Mouse (Mus musculus) right cerebral cortex, postnatal 10 days (tissue): ENCODE measurements around the gene Map4k4.

Experiments
- DNase-seq, 2 experiments: peaks; one replicate each; pipeline ENCODE4 v3.0.0; 2021; ENCODE audit warnings: low spot score in 2 of 2

The Map4k4 gene

DNA sequence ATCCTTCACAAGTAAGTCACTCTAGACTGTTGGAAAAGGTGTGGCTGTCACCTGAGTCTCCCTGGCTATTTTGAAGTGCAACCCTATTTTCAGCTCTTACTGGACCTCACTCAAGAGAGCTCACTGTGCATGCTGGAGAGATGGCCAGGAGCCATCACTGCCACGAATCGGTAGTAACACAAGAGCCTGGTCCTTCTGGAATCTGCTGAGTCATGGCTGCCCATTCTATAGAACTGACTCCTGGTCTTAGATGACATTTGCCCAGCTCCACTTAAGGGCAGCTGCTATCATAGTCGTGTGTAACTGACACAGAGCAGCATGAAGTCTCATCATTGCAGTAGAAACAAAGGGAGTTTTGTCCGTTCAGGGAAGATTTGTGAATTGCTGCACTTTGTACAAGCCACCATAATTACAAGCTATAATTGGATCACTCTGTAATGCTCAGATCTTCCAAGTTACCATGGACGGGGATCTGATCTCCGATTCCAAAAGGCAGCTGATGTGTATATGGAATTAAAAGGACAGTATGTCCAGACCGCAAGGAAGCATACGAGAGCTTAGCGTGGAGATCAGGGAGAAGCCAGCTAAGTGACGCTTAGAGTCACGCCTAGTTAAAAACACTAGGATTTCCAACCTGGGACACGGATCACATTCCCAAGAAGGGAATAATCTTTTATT lies 133.2 kb downstream of the Map4k4 start:
- no peak for DNase-seq

DNA sequence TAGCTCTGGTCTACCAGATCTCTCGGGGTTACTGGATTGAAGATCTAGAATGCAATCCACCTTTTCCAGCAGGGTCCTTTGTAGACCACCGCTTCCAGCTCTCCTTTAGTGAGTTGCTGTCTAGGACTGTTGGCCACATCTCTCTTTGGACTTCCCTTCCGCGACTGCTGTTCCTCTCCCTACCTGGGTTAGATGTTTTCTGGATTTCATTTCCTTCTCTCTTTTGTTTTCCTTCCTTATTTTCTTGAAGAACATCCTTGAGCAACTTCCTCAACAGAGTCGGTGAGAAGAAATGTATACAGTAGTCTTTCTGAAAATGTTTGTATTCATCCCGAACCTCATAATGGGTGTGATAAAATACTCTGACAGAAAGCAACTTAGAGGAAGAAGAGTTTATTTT lies 137.1 kb downstream of the Map4k4 start:
- no peak for DNase-seq

DNA sequence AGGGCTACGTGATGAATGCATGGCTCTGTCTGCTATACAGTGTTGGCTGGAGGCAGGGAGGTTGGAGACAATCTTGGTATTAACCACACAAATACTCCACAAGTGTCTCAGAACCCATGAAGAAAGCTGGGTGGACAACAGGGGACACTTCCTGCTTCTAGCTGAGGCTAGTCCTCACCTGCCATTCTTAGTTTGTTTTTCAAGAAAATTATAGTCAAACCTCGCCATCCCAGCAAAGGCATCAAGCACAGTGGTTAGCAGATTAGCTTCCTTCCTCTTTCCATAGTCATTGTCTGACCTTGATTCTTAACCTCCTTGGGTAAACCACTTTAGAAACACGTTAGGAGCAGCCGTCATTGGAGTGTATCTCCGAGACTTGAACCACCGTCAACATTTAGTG lies 145.0 kb downstream of the Map4k4 start:
- no peak for DNase-seq

DNA sequence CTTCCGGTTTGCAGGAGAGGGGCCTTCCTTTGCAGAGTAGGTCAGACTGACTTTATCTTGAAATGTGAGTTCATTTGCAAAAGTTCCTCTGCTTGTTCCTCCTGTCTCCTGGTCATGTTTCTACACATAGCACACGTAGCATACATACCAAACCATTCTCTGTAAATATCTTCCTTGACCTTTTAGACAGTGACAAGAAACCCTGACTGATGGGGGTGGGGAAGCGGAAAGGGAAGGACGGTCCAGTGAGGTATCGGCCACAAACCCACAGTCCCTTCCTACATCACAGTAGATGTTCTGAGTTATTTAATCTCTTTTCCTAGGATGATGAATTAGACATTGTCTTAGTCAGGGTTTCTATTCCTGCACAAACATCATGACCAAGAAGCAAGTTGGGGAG lies 145.9 kb downstream of the Map4k4 start:
- DNase-seq, result no peak

DNA sequence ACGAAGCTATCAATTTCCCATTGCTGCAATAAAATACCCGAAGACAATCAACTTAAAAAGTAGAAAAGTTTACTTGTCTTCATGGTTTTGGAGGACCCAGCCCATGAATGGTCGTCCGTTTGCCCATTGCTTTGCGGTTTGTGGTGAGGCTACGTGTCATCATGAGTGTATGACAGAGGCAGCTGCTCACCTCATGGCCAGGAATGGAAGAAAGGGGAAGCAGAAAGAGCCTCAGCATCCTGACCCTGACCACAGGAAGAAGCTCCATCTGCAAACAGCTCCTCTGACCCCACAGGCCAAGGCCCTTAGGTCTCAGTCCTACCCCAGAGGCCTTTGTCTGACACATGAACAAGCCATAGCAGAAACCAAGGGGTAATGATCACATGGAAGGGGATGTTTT lies 150.4 kb downstream of the Map4k4 start:
- no peak for DNase-seq

DNA sequence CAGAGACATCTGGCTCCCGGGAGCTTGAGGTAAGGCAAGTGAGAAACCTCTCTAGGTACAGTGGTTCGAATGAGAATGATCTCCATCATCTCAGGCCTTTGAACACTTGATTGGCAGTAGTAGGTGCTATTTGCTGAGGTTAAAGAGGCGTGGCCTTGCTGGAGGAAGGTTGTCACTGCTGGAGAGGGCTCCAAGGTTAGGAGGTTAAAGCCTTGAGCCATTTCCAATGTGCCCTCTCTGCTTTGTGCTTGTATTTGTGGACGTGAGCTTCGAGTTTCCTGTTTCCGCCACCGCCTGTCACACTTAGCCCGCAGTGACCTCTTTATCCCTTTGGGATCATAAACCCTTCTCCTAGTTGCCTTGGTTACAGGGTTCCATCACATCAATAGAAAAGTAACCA lies 151.4 kb downstream of the Map4k4 start:
- DNase-seq, result no peak

DNA sequence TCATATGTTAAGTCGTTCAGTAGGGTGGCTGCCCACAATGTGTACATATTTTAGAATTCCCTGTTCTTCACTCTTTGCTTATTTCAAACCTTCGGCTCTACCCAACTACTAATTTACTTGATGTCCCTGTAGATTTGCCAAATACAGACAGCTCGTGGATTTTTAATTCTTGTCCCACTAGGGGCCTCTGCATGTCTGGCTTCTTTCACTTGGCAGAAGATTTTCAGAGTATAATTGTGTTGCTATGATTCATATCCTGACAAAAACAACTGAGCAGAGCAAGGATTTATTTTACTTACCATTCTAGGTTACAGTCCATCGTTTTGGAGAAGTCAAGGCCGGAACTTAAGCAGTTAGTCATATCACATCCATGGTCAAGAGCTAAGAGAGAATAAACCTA lies 152.4 kb downstream of the Map4k4 start:
- DNase-seq, result no peak

DNA sequence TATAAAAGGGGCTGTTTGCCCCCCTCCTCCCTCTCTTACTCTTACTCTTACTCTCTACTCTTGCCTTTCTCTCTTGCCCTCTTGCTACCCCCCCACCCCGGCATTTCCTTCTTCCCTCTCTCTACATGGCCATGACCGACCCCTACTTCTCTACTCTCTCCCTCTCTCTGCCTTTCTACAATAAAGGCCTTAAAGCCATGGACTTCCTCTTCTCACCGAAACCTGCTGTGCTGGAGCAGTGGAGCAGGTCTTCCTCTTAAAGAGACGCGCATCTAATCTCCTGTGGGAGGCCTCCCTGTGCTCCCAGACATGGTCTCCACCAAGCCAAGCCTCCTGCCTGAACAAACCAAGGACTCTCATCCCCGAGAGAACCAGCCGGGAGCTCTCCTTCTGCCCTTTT lies 154.3 kb downstream of the Map4k4 start:
- no peak for DNase-seq

DNA sequence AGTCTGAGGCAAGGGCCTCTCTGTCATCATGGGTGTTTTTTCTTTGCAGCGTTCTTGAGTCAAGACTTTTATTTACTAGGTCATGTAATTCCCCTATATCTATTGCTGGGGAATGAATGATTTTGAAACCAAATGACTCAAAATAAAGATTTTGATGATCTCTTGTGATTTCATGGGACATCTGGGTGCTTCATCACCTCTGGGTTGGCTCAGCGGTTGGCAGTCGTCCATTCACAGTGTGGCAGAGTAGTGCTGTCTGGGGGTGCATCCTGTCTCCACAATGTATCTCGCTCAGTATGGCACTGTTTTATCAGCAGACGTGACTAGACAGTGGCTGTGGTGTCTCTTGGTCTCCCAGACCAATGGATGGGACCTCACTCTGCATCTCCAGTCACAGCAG lies 155.2 kb downstream of the Map4k4 start:
- DNase-seq, result peak in 1 of 2 experiments; percentile 41

DNA sequence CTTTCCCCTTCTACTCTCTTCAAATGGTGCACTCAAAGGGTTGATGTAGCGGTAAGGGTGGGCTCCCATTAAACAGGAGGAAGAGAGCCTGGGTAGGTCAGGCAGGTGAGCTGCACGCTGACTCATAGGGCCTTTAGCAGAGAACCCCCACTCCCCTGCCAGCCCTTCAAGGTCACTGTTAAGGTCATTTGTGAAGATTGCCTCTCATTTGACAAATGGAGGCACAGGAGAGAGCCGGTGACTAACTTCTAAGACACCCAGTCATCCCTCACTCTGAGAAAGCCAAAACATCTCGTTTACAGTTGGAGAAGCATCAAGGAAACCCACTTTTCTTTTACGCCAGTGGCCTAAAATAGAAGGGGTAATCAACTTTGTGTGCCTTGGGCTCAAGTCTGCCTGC lies 156.6 kb downstream of the Map4k4 start:
- DNase-seq, result no peak

DNA sequence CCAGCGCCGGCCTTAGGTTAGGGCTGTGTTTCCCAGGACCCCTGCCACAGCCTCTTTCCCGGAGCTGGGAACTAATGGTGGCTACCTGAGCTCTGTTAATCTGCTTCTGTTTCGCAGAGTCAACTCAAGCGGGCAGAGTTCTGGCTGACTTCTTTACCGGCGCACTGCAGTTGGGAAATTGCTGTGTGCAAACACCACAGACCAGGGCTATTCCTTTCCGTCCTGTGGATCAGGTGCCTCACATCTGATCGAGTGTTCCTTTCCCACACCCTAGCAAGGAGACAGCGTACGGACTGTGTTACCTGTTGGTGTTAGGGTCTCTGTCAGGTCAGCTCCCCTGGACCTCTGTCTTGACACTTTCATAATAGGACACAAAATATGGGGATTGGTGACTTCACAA lies 157.3 kb downstream of the Map4k4 start:
- DNase-seq, result no peak

DNA sequence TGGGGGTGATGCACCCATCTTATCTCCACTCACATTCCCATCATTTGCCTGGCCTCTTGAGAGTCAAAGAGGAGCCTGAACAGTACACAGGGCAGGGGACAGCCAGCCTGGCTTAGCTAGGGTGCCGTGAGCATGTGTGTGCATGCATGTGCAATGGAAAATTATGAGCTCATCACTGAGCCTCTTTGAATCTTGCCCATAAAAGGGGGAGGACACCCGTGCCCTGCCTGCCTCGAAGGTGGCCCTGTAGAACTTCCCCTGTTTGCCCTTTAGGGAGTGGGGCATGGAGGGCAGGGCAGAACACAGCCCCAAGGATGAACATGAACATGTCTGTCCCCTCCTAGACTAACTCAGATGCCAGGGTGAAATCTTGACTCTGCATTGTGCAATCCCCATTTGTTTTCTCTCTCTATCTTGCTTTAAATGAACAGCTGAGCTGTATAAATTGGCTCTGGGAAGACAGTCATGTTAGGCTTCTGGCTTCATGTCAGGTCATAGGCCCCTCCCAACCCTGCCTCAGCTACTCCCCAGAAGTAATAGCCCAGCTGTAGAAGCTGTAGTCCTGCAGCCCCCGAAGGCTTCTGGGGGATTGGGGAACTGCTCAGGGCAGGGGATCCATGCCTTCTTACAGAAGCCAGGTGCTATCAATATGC lies 158.5 kb downstream of the Map4k4 start:
- no peak for DNase-seq

DNA sequence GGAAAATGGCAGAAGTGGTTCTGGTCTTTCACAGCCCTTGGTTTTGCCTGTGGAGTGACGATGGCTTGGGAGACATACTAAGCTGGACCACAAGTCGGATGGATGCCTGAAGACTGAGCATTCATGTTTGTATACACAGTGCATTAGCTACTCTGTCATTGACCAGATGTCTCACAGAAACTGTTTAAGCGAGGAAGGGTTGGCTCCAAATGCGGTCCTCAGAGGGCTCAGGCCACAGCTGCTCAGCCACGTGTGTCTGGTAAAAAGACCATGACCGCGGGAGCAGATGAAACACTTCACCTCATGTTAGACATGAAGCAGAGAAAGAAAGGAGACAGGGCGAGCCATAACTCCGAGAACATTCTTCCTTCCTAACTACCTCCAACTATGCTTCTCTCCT lies 160.6 kb downstream of the Map4k4 start:
- DNase-seq, result no peak

DNA sequence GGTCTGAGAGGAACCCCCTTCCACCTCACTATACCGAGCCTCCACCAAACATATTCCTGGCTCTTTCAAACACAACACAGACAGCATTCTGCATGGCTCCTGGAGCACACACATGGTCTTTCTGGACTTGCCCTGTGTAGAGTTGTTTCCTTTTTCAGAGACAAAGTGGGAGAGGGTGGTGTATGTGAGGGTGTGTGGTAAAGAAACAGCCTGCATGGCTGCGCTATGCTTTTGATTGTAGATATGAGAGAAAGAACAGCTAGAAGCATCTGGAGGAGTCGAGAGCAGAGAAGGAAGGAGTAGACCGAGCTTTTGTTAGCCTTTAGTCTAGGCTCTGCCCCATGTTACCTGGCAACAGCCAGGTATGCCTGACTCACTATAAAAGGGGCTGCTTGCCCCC lies 162.7 kb downstream of the Map4k4 start:
- DNase-seq, result no peak

DNA sequence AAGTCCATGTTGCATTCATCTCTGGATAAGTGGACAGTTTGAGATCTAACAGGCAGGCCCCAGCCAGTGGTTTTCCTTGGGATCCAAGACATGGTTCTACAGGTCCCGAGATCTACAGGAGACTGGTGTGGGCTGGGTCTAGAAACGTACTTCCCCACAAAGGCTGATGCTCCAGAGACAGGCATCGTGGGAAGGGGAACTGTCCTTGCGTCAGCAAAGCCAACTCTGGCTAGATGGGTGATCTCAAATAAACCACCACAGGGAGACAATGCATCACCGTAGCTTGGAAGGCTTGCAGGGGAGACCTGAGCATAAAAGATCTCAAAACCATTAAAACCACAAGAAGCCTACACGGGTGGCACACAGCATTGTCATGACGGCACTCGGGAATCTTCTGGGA lies 163.8 kb downstream of the Map4k4 start:
- no peak for DNase-seq

DNA sequence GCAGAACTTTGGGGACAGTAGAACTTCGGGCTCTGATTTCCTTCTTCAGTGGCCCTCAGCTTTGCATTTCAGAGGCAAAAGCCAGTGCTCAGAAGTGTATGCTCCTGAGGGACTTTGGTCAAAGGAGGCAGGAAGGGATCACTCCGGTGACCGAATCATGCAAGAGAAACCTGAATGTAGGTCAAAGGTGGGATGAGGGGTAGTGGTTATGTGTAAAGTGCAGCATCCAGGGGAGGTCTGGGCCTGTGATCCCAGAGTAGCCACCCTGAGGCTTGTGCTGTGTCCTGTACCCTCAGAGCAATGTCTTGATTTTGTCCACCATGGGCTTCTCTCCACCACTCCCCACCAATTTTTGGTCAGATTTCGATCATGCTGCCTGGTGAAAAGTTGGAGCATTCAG lies 171.8 kb downstream of the Map4k4 start:
- DNase-seq, result no peak

DNA sequence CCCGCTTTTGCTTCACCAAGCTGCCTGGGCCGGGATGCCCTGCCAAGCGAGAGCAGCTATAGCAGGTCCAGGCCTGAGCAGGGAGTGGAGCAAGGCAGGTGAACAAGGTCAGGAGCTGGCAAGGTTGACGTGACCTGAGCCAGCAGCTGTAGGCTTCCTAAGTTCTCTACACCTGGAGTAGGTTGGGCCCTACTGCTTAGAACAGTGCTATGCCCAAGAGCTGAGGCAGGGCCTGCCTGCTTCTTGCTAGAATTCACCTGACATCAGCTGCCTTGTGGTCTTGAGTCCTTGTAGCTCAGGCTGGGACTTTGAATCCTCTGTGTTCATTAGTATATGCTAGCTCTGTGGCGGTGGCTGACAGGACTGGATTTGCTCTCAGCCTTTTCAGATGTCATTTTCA lies 173.1 kb downstream of the Map4k4 start, which contains the start of gene Il1r2:
Gene Il1r2 (plus strand): TSS at position 301 of the 400 bp plus-strand sequence.
- DNase-seq, result no peak
